Mouse (Mus musculus) brain, embryonic 14.5 days (tissue): ENCODE results near the gene Ube4a. TPM values are rescaled to one million over a fixed set of nuclear protein-coding genes. Genes with fewer than 3 reads are reported as not detected.

Experiments
- DNase-seq: peaks from one replicate; pipeline ENCODE4 v3.0.0-alpha.2; 2011; ENCODE audit warnings: low read depth
- CTCF ChIP-seq: fragments of 200-500 bp; IDR thresholded peaks from 2 replicates; pipeline ENCODE4 v1.5.1; 2012; ENCODE audit warnings: inconsistent platforms, mild to moderate bottlenecking, moderate library complexity, borderline replicate concordance; ENCODE audit not compliant: insufficient read depth, insufficient read length; ENCODE audit errors: extremely low read depth
- POLR2A ChIP-seq: fragments of 200-500 bp; IDR thresholded peaks from 2 replicates; pipeline ENCODE4 v1.6.1; 2012; ENCODE audit warnings: mild to moderate bottlenecking, inconsistent platforms, borderline replicate concordance; ENCODE audit not compliant: poor library complexity, insufficient read depth, insufficient read length, severe bottlenecking; ENCODE audit errors: extremely low read depth
- polyA plus RNA-seq: library from polyadenylated mRNA; depleted of rRNA; stranded (reverse); fragments of >200 nt; gene quantifications from 2 replicates; pipeline ENCODE4 v1.2.3, GENCODE M21; 2012

Ube4a gene
- polyA plus RNA-seq, 1 experiment: 42.3 TPM

GRCm38 (mm10) chr9:44920374-44921122 lies 44.9 kb downstream of the Ube4a start, which contains the start of gene Atp5l:
TSS of gene Atp5l (minus strand) at chr9:44920742.
- DNase-seq: peak; percentile 99
- TF ChIP-seq CTCF: no peak
- TF ChIP-seq POLR2A: no peak

GRCm38 (mm10) chr9:44919606-44920005 lies 45.8 kb downstream of the Ube4a start:
- DNase-seq: no peak
- no peak for TF ChIP-seq CTCF
- no peak for TF ChIP-seq POLR2A

GRCm38 (mm10) chr9:44916196-44916595 lies 49.2 kb downstream of the Ube4a start:
- TF ChIP-seq POLR2A (no peak), CTCF (peak; percentile 60; the same call in 1 of the 2 replicates)
- peak; percentile 51 for DNase-seq

- DNase-seq: peak; percentile 35
- TF ChIP-seq POLR2A: no peak
- no peak for TF ChIP-seq CTCF
These were observed 50.7 kb downstream of the Ube4a start for GRCm38 (mm10) chr9:44914706-44915105.

- TF ChIP-seq CTCF (no peak), POLR2A (no peak)
- no peak for DNase-seq
These were observed 54.0 kb downstream of the Ube4a start for GRCm38 (mm10) chr9:44911365-44911764.

GRCm38 (mm10) chr9:44905620-44906019 lies 59.8 kb downstream of the Ube4a start:
- TF ChIP-seq POLR2A (no peak), CTCF (no peak)
- DNase-seq: no peak

GRCm38 (mm10) chr9:44904964-44905363 lies 60.4 kb downstream of the Ube4a start:
- peak; percentile 28 for DNase-seq

GRCm38 (mm10) chr9:44903856-44904255 lies 61.5 kb downstream of the Ube4a start:
- TF ChIP-seq CTCF (no peak), POLR2A (no peak)
- no peak for DNase-seq

More at GRCm38 (mm10) chr9:44904964-44905363, 60.4 kb downstream of the Ube4a start:
- TF ChIP-seq CTCF: no peak
- TF ChIP-seq POLR2A: no peak

- no peak for DNase-seq
- TF ChIP-seq CTCF (peak; percentile 32; the same call in 1 of the 2 replicates), POLR2A (no peak)
These were observed 65.0 kb downstream of the Ube4a start for GRCm38 (mm10) chr9:44900402-44900801.

- no peak for DNase-seq
- no peak for TF ChIP-seq POLR2A
- TF ChIP-seq CTCF: no peak
These were observed 65.7 kb downstream of the Ube4a start for GRCm38 (mm10) chr9:44899716-44900115.

GRCm38 (mm10) chr9:44897024-44897423 lies 68.4 kb downstream of the Ube4a start:
- DNase-seq: no peak
- TF ChIP-seq POLR2A (no peak), CTCF (no peak)

- TF ChIP-seq CTCF: no peak
- TF ChIP-seq POLR2A: no peak
- DNase-seq: no peak
These were observed 72.7 kb downstream of the Ube4a start for GRCm38 (mm10) chr9:44892664-44893063.

- TF ChIP-seq CTCF (no peak), POLR2A (no peak)
- no peak for DNase-seq
These were observed 74.2 kb downstream of the Ube4a start for GRCm38 (mm10) chr9:44891210-44891609.
